ENCODE assay signal across 9 mouse cellular contexts in genomic region chr12:103643336-103643735, GRCm38 (mm10). TPM values are rescaled to one million over a fixed set of nuclear protein-coding genes. Genes with fewer than 3 reads are reported as not detected.
DNase-seq lines count a peak whose midpoint lies in the region; ATAC-seq and TF ChIP-seq lines count a peak whose summit lies in the region.
"Had no signal": no experiment of that assay in that cellular context is flagged by ENCODE, and none has a peak within 500 bp of the region (broad histone marks: within the 10 kb centered on the region; RNA-seq: fewer than 3 reads in every experiment).

No protein-coding gene starts in this region.

- H3K4me1 ChIP-seq in liver, embryonic 12.5 days: no peaks in the 10 kb centered on the region
- H3K4me1 ChIP-seq in lung, embryonic 14.5 days (ENCODE audit: insufficient read depth): no peaks in the 10 kb centered on the region

- H3K36me3 ChIP-seq in liver, embryonic 12.5 days: no peaks in the 10 kb centered on the region
- H3K36me3 ChIP-seq in lung, embryonic 14.5 days (ENCODE audit: insufficient read depth): no peaks in the 10 kb centered on the region
- H3K36me3 ChIP-seq: embryonic facial prominence, embryonic 13.5 days had no signal

- H3K27me3 ChIP-seq in liver, embryonic 12.5 days (replicated peaks): no peaks in the 10 kb centered on the region
- H3K27me3 ChIP-seq in lung, embryonic 14.5 days (ENCODE audit: insufficient read depth, low read length): no peaks in the 10 kb centered on the region
- H3K27me3 ChIP-seq: embryonic facial prominence, embryonic 13.5 days had no signal

- peak; percentile 87 for TF ChIP-seq CTCF in lung, embryonic 14.5 days (IDR thresholded peaks at IDR 0.05; ENCODE audit: low read depth)

- no peak overlapping the region for H3K9ac ChIP-seq in liver, embryonic 12.5 days
- H3K9ac ChIP-seq in lung, embryonic 14.5 days: no peak overlapping the region
- H3K9ac ChIP-seq: embryonic facial prominence, embryonic 13.5 days had no signal

- ATAC-seq in liver, embryonic 12.5 days: no peak
- no peak for ATAC-seq in lung, embryonic 14.5 days (ENCODE audit: insufficient read depth)

- intact Hi-C loops in gastrocnemius, postnatal 36 days (cut with DNase I): loop anchor here (2.0 to 10.0 kb wide), 2 partner anchors 99 to 219 kb away; partner anchors contain the start of gene Ddx24

- H3K4me3 ChIP-seq in liver, embryonic 12.5 days: no peak overlapping the region
- no peak overlapping the region for H3K4me3 ChIP-seq in lung, embryonic 14.5 days (ENCODE audit: low read depth, low read length)
- H3K4me3 ChIP-seq: embryonic facial prominence, embryonic 13.5 days had no signal

- H3K27ac ChIP-seq in liver, embryonic 12.5 days: no peak overlapping the region
- no peak overlapping the region for H3K27ac ChIP-seq in lung, embryonic 14.5 days (ENCODE audit: low read depth)

- 2% methylated on average over 2 of the region's 2 CpGs for WGBS in liver, embryonic 12.5 days (ENCODE audit: insufficient replicate concordance)
- 0% methylated on average over 2 of the region's 2 CpGs for WGBS in large intestine, adult 2 months
- 0% methylated on average over 2 of the region's 2 CpGs for WGBS in lung, embryonic 14.5 days

- no peaks in the 10 kb centered on the region for H3K9me3 ChIP-seq in liver, embryonic 12.5 days (replicated peaks)
- no peaks in the 10 kb centered on the region for H3K9me3 ChIP-seq in lung, embryonic 14.5 days (ENCODE audit: low read depth, low read length)
- H3K9me3 ChIP-seq: embryonic facial prominence, embryonic 13.5 days had no signal

- peak; percentile 74 for DNase-seq in liver
- peak; percentile 78 to 92 for DNase-seq in cerebellum, postnatal 4 days (ENCODE audit: low spot score in 2 of 2)
- peak; percentile 58 to 64 for DNase-seq in gastrocnemius, postnatal 36 days
- peak; percentile 18 for DNase-seq in large intestine, adult 2 months (ENCODE audit: low read depth, low spot score)
- peak; percentile 90 for DNase-seq in lung, embryonic 14.5 days
- peak; percentile 33 for DNase-seq in retina, adult 2 months (ENCODE audit: low read depth, low spot score)
- DNase-seq in thymus, postnatal 4 days: peak; percentile 82

- no peak overlapping the region for H3K4me2 ChIP-seq in liver, embryonic 12.5 days
- H3K4me2 ChIP-seq in lung, embryonic 14.5 days: no peak overlapping the region
- H3K4me2 ChIP-seq: embryonic facial prominence, embryonic 13.5 days had no signal

RNA-seq across cellular contexts. Expression of gene Serpina10, which starts 12.1 kb away (rescaled TPM):
- polyA plus RNA-seq in liver, embryonic 12.5 days (2016; fragmentation: Nextera tagmentation; extraction: Ambion mirVana): 24.0 and 26.4 TPM in 2 replicates
- not detected for total RNA-seq in gastrocnemius, postnatal 36 days (2021)
- polyA plus RNA-seq in large intestine, adult 2 months (2012; rRNA removed): 2.1 and 3.0 TPM in 2 replicates
- 0.08 TPM in 1 of 2 replicates, not detected in the other for polyA plus RNA-seq in lung, embryonic 14.5 days (2014; fragmentation: Nextera tagmentation; extraction: Ambion mirVana)

RNA-seq across cellular contexts. Expression of gene Serpina6, which starts 13.7 kb away (rescaled TPM):
- 1,015 and 1,058 TPM in 2 replicates for polyA plus RNA-seq in liver, embryonic 12.5 days (2016; fragmentation: Nextera tagmentation; extraction: Ambion mirVana)
- not detected for total RNA-seq in gastrocnemius, postnatal 36 days (2021)
- 0.08 TPM in 1 of 2 replicates, not detected in the other for polyA plus RNA-seq in large intestine, adult 2 months (2012; rRNA removed)
- 0.27 and 1.3 TPM in 2 replicates for polyA plus RNA-seq in lung, embryonic 14.5 days (2014; fragmentation: Nextera tagmentation; extraction: Ambion mirVana)
- polyA plus RNA-seq: embryonic facial prominence, embryonic 13.5 days had no signal

RNA-seq across cellular contexts. Expression of gene Serpina16, which starts 32.6 kb away (rescaled TPM):
- not detected in 2 replicates for polyA plus RNA-seq in liver, embryonic 12.5 days (2016; fragmentation: Nextera tagmentation; extraction: Ambion mirVana)
- not detected for total RNA-seq in gastrocnemius, postnatal 36 days (2021)
- polyA plus RNA-seq in large intestine, adult 2 months (2012; rRNA removed): 0.06 TPM in 1 of 2 replicates, not detected in the other
- not detected in 2 replicates for polyA plus RNA-seq in lung, embryonic 14.5 days (2014; fragmentation: Nextera tagmentation; extraction: Ambion mirVana)
- polyA plus RNA-seq: embryonic facial prominence, embryonic 13.5 days had no signal

RNA-seq across cellular contexts. Expression of gene Serpina1f, which starts 52.0 kb away (rescaled TPM):
- polyA plus RNA-seq in liver, embryonic 12.5 days (2016; fragmentation: Nextera tagmentation; extraction: Ambion mirVana): 0.13 and 0.21 TPM in 2 replicates
- not detected for total RNA-seq in gastrocnemius, postnatal 36 days (2021)
- 1.4 and 2.3 TPM in 2 replicates for polyA plus RNA-seq in large intestine, adult 2 months (2012; rRNA removed)
- polyA plus RNA-seq in lung, embryonic 14.5 days (2014; fragmentation: Nextera tagmentation; extraction: Ambion mirVana): not detected in 2 replicates
- polyA plus RNA-seq: embryonic facial prominence, embryonic 13.5 days had no signal

Comparison
In these comparisons a context has a peak if more than half of its experiments do, and no peak if none do; other contexts are left out.
1. DNase-seq: peak in every context shown above with its lines; median percentile 90 in lung, embryonic 14.5 days; 85 in cerebellum, postnatal 4 days; 82 in thymus, postnatal 4 days; 74 in liver; 61 in gastrocnemius, postnatal 36 days; 33 in retina, adult 2 months; 18 in large intestine, adult 2 months.
2. RNA of gene Serpina6, which starts 13.7 kb away (polyA plus RNA-seq): 1,015 to 1,058 TPM in liver, embryonic 12.5 days; 0.27 to 1.3 TPM in lung, embryonic 14.5 days and 0.08 TPM in large intestine, adult 2 months; every median in the first group is over 100 times any median in the second.